Mouse (Mus musculus) ovary, adult 2 months (tissue): ENCODE measurements around the gene Nlrp2. TPM values are rescaled to one million over a fixed set of nuclear protein-coding genes. Genes with fewer than 3 reads are reported as not detected.

Source experiments
- polyA plus RNA-seq: library from polyadenylated mRNA; depleted of rRNA; stranded (reverse); fragments of >200 nt; gene quantifications from 2 replicates; pipeline ENCODE4 v1.2.3, GENCODE M21; 2012; rRNA removed

Nlrp2 gene
- 0.35 and 0.81 TPM in 2 replicates for polyA plus RNA-seq

GRCm38 (mm10) chr7:5350935-5351334, at the start of gene Nlrp2:
Gene Nlrp2, minus strand, starts transcription at chr7:5351035.

GRCm38 (mm10) chr7:5350237-5350636, 598 bp downstream of the Nlrp2 start, which contains the start of gene Gm5065:
Gene Gm5065, plus strand, starts transcription at chr7:5350537.

Other genes starting within 250 kb of the Nlrp2 start
- gene Rfpl4, start 234.1 kb downstream of the Nlrp2 start, polyA plus RNA-seq = 2.3 and 4.7 TPM in 2 replicates
- 0.26 and 0.66 TPM in 2 replicates for gene Rasl2-9, start 225.1 kb downstream of the Nlrp2 start, polyA plus RNA-seq
- gene Vmn1r55, start 201.4 kb downstream of the Nlrp2 start, polyA plus RNA-seq = not detected in 2 replicates
- gene Vmn1r56, start 154.3 kb downstream of the Nlrp2 start, polyA plus RNA-seq = not detected in 2 replicates
- gene Vmn1r57, start 132.5 kb downstream of the Nlrp2 start, polyA plus RNA-seq = not detected in 2 replicates
- 0.24 TPM in 1 of 2 replicates, not detected in the other for gene Gm5065, start 498 bp downstream of the Nlrp2 start, polyA plus RNA-seq
- gene Vmn1r58, start 62.4 kb upstream of the Nlrp2 start, polyA plus RNA-seq = not detected in 2 replicates
- gene Vmn1r59, start 105.7 kb upstream of the Nlrp2 start, polyA plus RNA-seq = not detected in 2 replicates
- not detected in 2 replicates for gene Vmn2r28, start 142.9 kb upstream of the Nlrp2 start, polyA plus RNA-seq
- not detected in 2 replicates for gene Vmn1r60, start 196.3 kb upstream of the Nlrp2 start, polyA plus RNA-seq